Mouse (Mus musculus): Measurements from ENCODE around the gene Prkaa2. TPM values are rescaled to one million over a fixed set of nuclear protein-coding genes. Genes with fewer than 3 reads are reported as not detected.

The Prkaa2 gene
- polyA plus RNA-seq, 1 experiment from 2014 or later, result 1.1 TPM

- DNase-seq (ENCODE audit: low spot score), result no peak
- H3K4me1 ChIP-seq, result peaks cover 4% of the 10 kb centered on the region; the same call in 1 of the 2 replicates
- no peaks in the 10 kb centered on the region for H3K9me3 ChIP-seq
- no peaks in the 10 kb centered on the region for H3K36me3 ChIP-seq (replicated peaks)
- no peak overlapping the region for H3K4me3 ChIP-seq
- no peaks in the 10 kb centered on the region for H3K27me3 ChIP-seq (replicated peaks; ENCODE audit: low read depth, poor library complexity, severe bottlenecking)
- H3K27ac ChIP-seq (replicated peaks), result no peak overlapping the region
- 76% methylated on average over 4 of the region's 4 CpGs for WGBS
Measured at GRCm38 (mm10) chr4:105133350-105134050, 23.8 kb upstream of the Prkaa2 start.

GRCm38 (mm10) chr4:105131756-105132314, 22.1 kb upstream of the Prkaa2 start:
- WGBS, result 74% methylated on average over 9 of the region's 9 CpGs
- H3K4me1 ChIP-seq, result peaks cover 4% of the 10 kb centered on the region; the same call in 1 of the 2 replicates
- no peaks in the 10 kb centered on the region for H3K27me3 ChIP-seq (replicated peaks; ENCODE audit: low read depth, poor library complexity, severe bottlenecking)
- H3K36me3 ChIP-seq (replicated peaks), result no peaks in the 10 kb centered on the region
- no peak for DNase-seq (ENCODE audit: low spot score)
- H3K4me3 ChIP-seq, result no peak overlapping the region
- H3K27ac ChIP-seq (replicated peaks), result no peak overlapping the region
- no peaks in the 10 kb centered on the region for H3K9me3 ChIP-seq

GRCm38 (mm10) chr4:105129212-105129611, 19.5 kb upstream of the Prkaa2 start:
- 72% methylated on average over 7 of the region's 7 CpGs for WGBS
- DNase-seq (ENCODE audit: low spot score), result no peak
- H3K9me3 ChIP-seq, result no peaks in the 10 kb centered on the region
- H3K27me3 ChIP-seq (replicated peaks; ENCODE audit: low read depth, poor library complexity, severe bottlenecking), result no peaks in the 10 kb centered on the region
- no peaks in the 10 kb centered on the region for H3K36me3 ChIP-seq (replicated peaks)
- no peak overlapping the region for H3K4me3 ChIP-seq
- peaks cover 4% of the 10 kb centered on the region; the same call in 1 of the 2 replicates for H3K4me1 ChIP-seq
- H3K27ac ChIP-seq (replicated peaks), result no peak overlapping the region

- H3K27ac ChIP-seq (replicated peaks), result no peak overlapping the region
- no peak overlapping the region for H3K4me3 ChIP-seq
- no peaks in the 10 kb centered on the region for H3K27me3 ChIP-seq (replicated peaks; ENCODE audit: low read depth, poor library complexity, severe bottlenecking)
- no peaks in the 10 kb centered on the region for H3K9me3 ChIP-seq
- no peaks in the 10 kb centered on the region for H3K36me3 ChIP-seq (replicated peaks)
- DNase-seq (ENCODE audit: low spot score), result peak; percentile 69
- 50% methylated on average over 8 of the region's 8 CpGs for WGBS
- no peaks in the 10 kb centered on the region for H3K4me1 ChIP-seq
Measured at GRCm38 (mm10) chr4:105122429-105122828, 12.7 kb upstream of the Prkaa2 start.

GRCm38 (mm10) chr4:105121081-105121480, 11.4 kb upstream of the Prkaa2 start:
- Histone ChIP-seq H3K27ac (replicated peaks) (no peak overlapping the region), H3K27me3 (replicated peaks; ENCODE audit: low read depth, poor library complexity, severe bottlenecking) (no peaks in the 10 kb centered on the region), H3K9me3 (no peaks in the 10 kb centered on the region), H3K4me3 (no peak overlapping the region), H3K4me1 (no peaks in the 10 kb centered on the region), H3K36me3 (replicated peaks) (no peaks in the 10 kb centered on the region)
- 82% methylated on average over 6 of the region's 6 CpGs for WGBS
- DNase-seq (ENCODE audit: low spot score), result no peak

- Histone ChIP-seq H3K4me3 (no peak overlapping the region), H3K9me3 (no peaks in the 10 kb centered on the region), H3K27ac (replicated peaks) (no peak overlapping the region), H3K36me3 (replicated peaks) (no peaks in the 10 kb centered on the region), H3K4me1 (peaks cover 21% of the 10 kb centered on the region), H3K27me3 (replicated peaks; ENCODE audit: low read depth, poor library complexity, severe bottlenecking) (peaks cover 22% of the 10 kb centered on the region)
- 85% methylated on average over 3 of the region's 3 CpGs for WGBS
- no peak for DNase-seq (ENCODE audit: low spot score)
Measured at GRCm38 (mm10) chr4:105113468-105113867, 3.8 kb upstream of the Prkaa2 start.

- H3K27ac ChIP-seq (replicated peaks), result no peak overlapping the region
- H3K36me3 ChIP-seq (replicated peaks), result no peaks in the 10 kb centered on the region
- no peak overlapping the region for H3K4me3 ChIP-seq
- H3K27me3 ChIP-seq (replicated peaks; ENCODE audit: low read depth, poor library complexity, severe bottlenecking), result peaks cover 27% of the 10 kb centered on the region
- no peak for DNase-seq (ENCODE audit: low spot score)
- 84% methylated on average over 5 of the region's 5 CpGs for whole genome bisulfite sequencing
- peaks cover 21% of the 10 kb centered on the region for H3K4me1 ChIP-seq
- no peaks in the 10 kb centered on the region for H3K9me3 ChIP-seq
Measured at GRCm38 (mm10) chr4:105113042-105113441, 3.4 kb upstream of the Prkaa2 start.

GRCm38 (mm10) chr4:105111770-105112169, 2.1 kb upstream of the Prkaa2 start:
- Histone ChIP-seq H3K36me3 (replicated peaks) (no peaks in the 10 kb centered on the region), H3K4me1 (peaks cover 21% of the 10 kb centered on the region), H3K27ac (replicated peaks) (no peak overlapping the region), H3K4me3 (no peak overlapping the region), H3K9me3 (no peaks in the 10 kb centered on the region), H3K27me3 (replicated peaks; ENCODE audit: low read depth, poor library complexity, severe bottlenecking) (peaks cover 39% of the 10 kb centered on the region)
- no peak for DNase-seq (ENCODE audit: low spot score)
- WGBS, result 90% methylated on average over 11 of the region's 11 CpGs

GRCm38 (mm10) chr4:105110684-105111035, 970 bp upstream of the Prkaa2 start:
- peaks cover 41% of the 10 kb centered on the region for H3K27me3 ChIP-seq (replicated peaks; ENCODE audit: low read depth, poor library complexity, severe bottlenecking)
- H3K4me1 ChIP-seq, result peaks cover 21% of the 10 kb centered on the region
- peak overlapping the region; percentile 82 for H3K4me3 ChIP-seq
- H3K36me3 ChIP-seq (replicated peaks), result no peaks in the 10 kb centered on the region
- H3K27ac ChIP-seq (replicated peaks), result no peak overlapping the region
- no peaks in the 10 kb centered on the region for H3K9me3 ChIP-seq
- no peak for DNase-seq (ENCODE audit: low spot score)
- 57% methylated on average over 4 of the region's 4 CpGs for WGBS

- DNase-seq (ENCODE audit: low spot score), result no peak
- peak overlapping the region; percentile 82 for H3K4me3 ChIP-seq
- 2% methylated on average over 24 of the region's 24 CpGs for WGBS
- H3K9me3 ChIP-seq, result no peaks in the 10 kb centered on the region
- H3K4me1 ChIP-seq, result peaks cover 21% of the 10 kb centered on the region
- H3K36me3 ChIP-seq (replicated peaks), result no peaks in the 10 kb centered on the region
- H3K27ac ChIP-seq (replicated peaks), result peak overlapping the region; percentile 85
- H3K27me3 ChIP-seq (replicated peaks; ENCODE audit: low read depth, poor library complexity, severe bottlenecking), result peaks cover 41% of the 10 kb centered on the region
Measured at GRCm38 (mm10) chr4:105109990-105110683, 447 bp upstream of the Prkaa2 start.

- no peak for DNase-seq (ENCODE audit: low spot score)
- 21% methylated on average over 5 of the region's 5 CpGs for WGBS
Measured at GRCm38 (mm10) chr4:105108641-105109198, 970 bp downstream of the Prkaa2 start.

GRCm38 (mm10) chr4:105107943-105108640, 1.6 kb downstream of the Prkaa2 start:
- 61% methylated on average over 12 of the region's 12 CpGs for WGBS

More at GRCm38 (mm10) chr4:105108641-105109198, 970 bp downstream of the Prkaa2 start:
- Histone ChIP-seq H3K27ac (replicated peaks) (no peak overlapping the region), H3K4me3 (peak overlapping the region; percentile 82), H3K4me1 (peaks cover 21% of the 10 kb centered on the region), H3K27me3 (replicated peaks; ENCODE audit: low read depth, poor library complexity, severe bottlenecking) (peaks cover 41% of the 10 kb centered on the region), H3K9me3 (no peaks in the 10 kb centered on the region), H3K36me3 (replicated peaks) (no peaks in the 10 kb centered on the region)

More at GRCm38 (mm10) chr4:105107943-105108640, 1.6 kb downstream of the Prkaa2 start:
- peaks cover 38% of the 10 kb centered on the region for H3K27me3 ChIP-seq (replicated peaks; ENCODE audit: low read depth, poor library complexity, severe bottlenecking)
- H3K27ac ChIP-seq (replicated peaks), result no peak overlapping the region
- DNase-seq (ENCODE audit: low spot score), result no peak
- no peak overlapping the region for H3K4me3 ChIP-seq
- no peaks in the 10 kb centered on the region for H3K36me3 ChIP-seq (replicated peaks)
- H3K9me3 ChIP-seq, result no peaks in the 10 kb centered on the region
- peaks cover 21% of the 10 kb centered on the region for H3K4me1 ChIP-seq
